Mouse (Mus musculus) C2C12 (cell line): Measurements from ENCODE around the gene Ackr1. TPM values are rescaled to one million over a fixed set of nuclear protein-coding genes. Genes with fewer than 3 reads are reported as not detected.

Experiments used
- H3K27me3 ChIP-seq: one replicate; pipeline ENCODE4 v1.6.1; 2011; ENCODE audit not compliant: control insufficient read depth, insufficient read depth, insufficient read length
- H3K36me3 ChIP-seq: one replicate; pipeline ENCODE4 v1.6.1; 2011; ENCODE audit not compliant: control insufficient read depth, insufficient read depth
- H3K4me3 ChIP-seq: one replicate; pipeline ENCODE4 v1.5.1; 2011; ENCODE audit warnings: mild to moderate bottlenecking, control low read depth; ENCODE audit not compliant: poor library complexity, insufficient read depth, severe bottlenecking
- H3K79me2 ChIP-seq: one replicate; pipeline ENCODE4 v1.6.1; 2011; ENCODE audit not compliant: control insufficient read depth, insufficient read depth
- H3K79me3 ChIP-seq: one replicate; pipeline ENCODE4 v1.6.1; 2011; ENCODE audit warnings: low read depth, control low read depth
- H3ac ChIP-seq: one replicate; pipeline ENCODE3; 2011; ENCODE audit warnings: low read depth; ENCODE audit not compliant: control insufficient read depth, insufficient read length
- CEBPB ChIP-seq: IDR thresholded peaks from one replicate; pipeline ENCODE4 v1.6.1; 2011; ENCODE audit warnings: low read depth, mild to moderate bottlenecking, control low read depth, moderate library complexity
- CTCF ChIP-seq: IDR thresholded peaks from one replicate; pipeline ENCODE4 v1.5.1; 2011; ENCODE audit not compliant: control insufficient read depth, insufficient read depth, insufficient read length
- FOSL1 ChIP-seq: IDR thresholded peaks from one replicate; pipeline ENCODE4 v1.8.0; 2011; ENCODE audit warnings: mild to moderate bottlenecking, low read length; ENCODE audit not compliant: poor library complexity, insufficient read depth, severe bottlenecking
- MAX ChIP-seq: IDR thresholded peaks from one replicate; pipeline ENCODE4 v1.6.1; 2011; ENCODE audit warnings: mild to moderate bottlenecking, control low read depth
- MYOD1 ChIP-seq: IDR thresholded peaks from one replicate; pipeline ENCODE4 v1.6.1; 2011; ENCODE audit warnings: low read depth; ENCODE audit not compliant: control insufficient read depth, insufficient read length
- MYOG ChIP-seq: IDR thresholded peaks from one replicate; pipeline ENCODE4 v1.6.1; 2011; ENCODE audit not compliant: control insufficient read depth, insufficient read length; ENCODE audit errors: extremely low read depth
- USF1 ChIP-seq: IDR thresholded peaks from one replicate; pipeline ENCODE4 v1.6.1; 2011; ENCODE audit warnings: low read depth, mild to moderate bottlenecking, control low read depth, moderate library complexity
- polyA plus RNA-seq: library from polyadenylated mRNA; unstranded; fragments of >200 nt; fragmentation: generic; extraction: Trizol; gene quantifications from one replicate; pipeline ENCODE4 v1.2.1, GENCODE M21; 2012; ENCODE audit warnings: missing spikeins

Gene Ackr1
- polyA plus RNA-seq, 1 experiment: not detected

GRCm38 (mm10) chr1:173363436-173363835 lies 29.9 kb upstream of the Ackr1 start:
- H3K79me2 ChIP-seq: no peaks in the 10 kb centered on the region
- no peaks in the 10 kb centered on the region for H3K79me3 ChIP-seq
- no peaks in the 10 kb centered on the region for H3K36me3 ChIP-seq
- TF ChIP-seq FOSL1 (no peak), USF1 (no peak), MYOG (no peak), MAX (no peak), MYOD1 (no peak), CEBPB (no peak), CTCF (no peak)
- peaks cover 11% of the 10 kb centered on the region for H3K27me3 ChIP-seq
- H3ac ChIP-seq: no peak overlapping the region
- H3K4me3 ChIP-seq: no peak overlapping the region

GRCm38 (mm10) chr1:173361651-173362050 lies 28.1 kb upstream of the Ackr1 start:
- Histone ChIP-seq H3K79me2 (no peaks in the 10 kb centered on the region), H3K36me3 (no peaks in the 10 kb centered on the region), H3K27me3 (peaks cover 1% of the 10 kb centered on the region), H3ac (no peak overlapping the region), H3K4me3 (no peak overlapping the region), H3K79me3 (no peaks in the 10 kb centered on the region)
- TF ChIP-seq CEBPB (no peak), MYOD1 (no peak)

GRCm38 (mm10) chr1:173359590-173360290 lies 26.2 kb upstream of the Ackr1 start:
- Histone ChIP-seq H3K79me3 (no peaks in the 10 kb centered on the region), H3K79me2 (no peaks in the 10 kb centered on the region), H3K36me3 (no peaks in the 10 kb centered on the region), H3K4me3 (no peak overlapping the region), H3ac (no peak overlapping the region), H3K27me3 (no peaks in the 10 kb centered on the region)
- TF ChIP-seq MAX (no peak), CTCF (no peak), CEBPB (no peak), MYOG (no peak), FOSL1 (no peak), MYOD1 (no peak), USF1 (no peak)

GRCm38 (mm10) chr1:173357799-173358198 lies 24.2 kb upstream of the Ackr1 start:
- Histone ChIP-seq H3K27me3 (no peaks in the 10 kb centered on the region), H3K79me2 (no peaks in the 10 kb centered on the region), H3K4me3 (no peak overlapping the region), H3ac (no peak overlapping the region), H3K79me3 (no peaks in the 10 kb centered on the region), H3K36me3 (no peaks in the 10 kb centered on the region)
- TF ChIP-seq FOSL1: no peak
- no peak for TF ChIP-seq MAX

- Histone ChIP-seq H3K36me3 (no peaks in the 10 kb centered on the region), H3K4me3 (no peak overlapping the region), H3K27me3 (no peaks in the 10 kb centered on the region), H3K79me3 (no peaks in the 10 kb centered on the region), H3ac (no peak overlapping the region), H3K79me2 (no peaks in the 10 kb centered on the region)
- TF ChIP-seq FOSL1 (no peak), USF1 (no peak), CTCF (no peak), MAX (no peak), MYOG (no peak), MYOD1 (no peak), CEBPB (no peak)
Measured at GRCm38 (mm10) chr1:173356699-173357098, 23.1 kb upstream of the Ackr1 start.

- H3K79me3 ChIP-seq: no peaks in the 10 kb centered on the region
- no peaks in the 10 kb centered on the region for H3K36me3 ChIP-seq
- no peaks in the 10 kb centered on the region for H3K27me3 ChIP-seq
- no peaks in the 10 kb centered on the region for H3K79me2 ChIP-seq
- no peak overlapping the region for H3ac ChIP-seq
- TF ChIP-seq CEBPB: no peak
- no peak for TF ChIP-seq MYOG
- TF ChIP-seq MYOD1: no peak
- TF ChIP-seq FOSL1: no peak
- no peak for TF ChIP-seq MAX
- no peak for TF ChIP-seq CTCF
- no peak for TF ChIP-seq USF1
- no peak overlapping the region for H3K4me3 ChIP-seq
Measured at GRCm38 (mm10) chr1:173355107-173355846, 21.7 kb upstream of the Ackr1 start.
